Mouse (Mus musculus) CD4-positive naive resting alpha-beta T cell, adult 57 days (primary cell): ENCODE results near the gene Fbxl12. TPM values are rescaled to one million over a fixed set of nuclear protein-coding genes. Genes with fewer than 3 reads are reported as not detected.

Experiments used
- total RNA-seq: library from RNA; stranded (reverse); gene quantifications from one replicate; pipeline ENCODE4 v1.2.4, GENCODE M21; 2023

Gene Fbxl12
- total RNA-seq, result 107 TPM

GRCm38 (mm10) chr9:20644360-20645081, at the start of gene Fbxl12:
Fbxl12 (minus strand) TSS chr9:20644767.

DNA sequence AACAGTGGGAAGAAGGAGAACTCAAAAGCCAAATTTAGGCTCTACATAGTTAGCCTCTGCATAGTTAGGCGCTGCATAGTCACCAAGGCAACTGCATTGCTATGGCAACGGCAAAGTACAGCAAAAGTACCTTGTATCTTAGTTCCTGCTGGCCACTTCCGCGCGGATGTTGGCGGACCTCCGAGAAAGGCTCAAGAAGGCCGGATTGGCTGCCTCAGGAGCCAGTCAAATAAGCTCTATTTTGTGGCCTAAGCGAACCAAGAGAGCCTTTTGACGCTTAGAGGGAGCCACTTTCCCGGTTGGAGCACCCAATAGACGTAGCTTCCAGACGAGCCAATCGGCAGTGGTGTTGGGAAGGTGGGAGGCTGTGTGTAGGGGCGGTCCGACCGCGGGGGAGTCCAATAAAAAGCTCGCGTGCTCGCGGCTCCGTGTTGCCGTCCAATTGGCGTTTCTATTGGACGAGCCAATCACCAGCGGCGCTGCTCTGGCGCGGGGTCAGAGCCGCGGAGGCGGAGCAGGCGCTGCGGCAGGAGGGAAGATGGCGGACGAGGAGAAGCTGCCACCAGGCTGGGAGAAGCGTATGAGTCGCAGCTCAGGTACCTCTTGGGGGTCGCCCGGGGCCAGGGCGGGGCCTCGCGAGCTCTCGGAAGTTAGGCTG, 7.2 kb upstream of the Fbxl12 start, which contains the start of gene Pin1:
Pin1 (plus strand) TSS at position 494 of the 658 bp plus-strand sequence.

DNA sequence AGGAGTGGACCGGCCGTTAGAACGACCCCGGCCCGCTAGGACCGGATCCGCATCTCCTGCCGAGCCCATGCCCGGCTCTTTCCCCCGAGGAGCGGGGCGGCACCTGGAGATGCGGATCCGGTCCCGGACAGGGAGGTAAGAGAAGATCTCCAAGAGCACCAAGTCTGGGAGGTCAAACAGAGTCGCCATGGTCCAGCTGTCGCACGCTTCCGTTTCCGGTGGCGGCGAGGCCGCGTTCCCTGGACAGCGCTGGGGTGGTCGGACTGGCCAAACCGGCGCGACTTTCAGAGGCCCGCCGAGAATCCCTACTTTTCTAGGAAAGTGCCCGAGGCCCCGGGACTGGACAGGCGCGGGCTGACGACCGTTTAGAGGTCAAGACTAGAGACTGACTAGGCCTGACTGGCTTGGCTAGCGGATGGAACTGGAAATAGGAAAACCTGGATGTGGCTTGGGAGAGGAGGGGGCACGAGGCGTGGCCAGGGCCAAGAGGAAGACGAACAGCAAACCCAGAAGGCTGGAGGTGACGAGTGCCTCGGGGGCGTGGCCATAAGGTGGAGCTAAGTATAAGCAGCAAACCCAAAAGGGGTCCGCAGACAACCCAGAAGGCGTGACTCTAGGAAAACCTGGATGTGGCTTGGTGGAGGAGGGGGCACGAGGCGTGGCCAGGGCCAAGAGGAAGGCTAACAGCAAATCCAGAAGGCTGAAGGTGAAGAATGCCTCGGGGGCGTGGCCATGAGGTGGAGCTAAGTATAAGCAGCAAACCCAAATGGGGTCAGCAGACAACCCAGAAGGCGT, 2.3 kb downstream of the Fbxl12 start, which contains the start of gene Ubl5:
Ubl5 (plus strand) TSS at position 778 of the 795 bp plus-strand sequence.

DNA sequence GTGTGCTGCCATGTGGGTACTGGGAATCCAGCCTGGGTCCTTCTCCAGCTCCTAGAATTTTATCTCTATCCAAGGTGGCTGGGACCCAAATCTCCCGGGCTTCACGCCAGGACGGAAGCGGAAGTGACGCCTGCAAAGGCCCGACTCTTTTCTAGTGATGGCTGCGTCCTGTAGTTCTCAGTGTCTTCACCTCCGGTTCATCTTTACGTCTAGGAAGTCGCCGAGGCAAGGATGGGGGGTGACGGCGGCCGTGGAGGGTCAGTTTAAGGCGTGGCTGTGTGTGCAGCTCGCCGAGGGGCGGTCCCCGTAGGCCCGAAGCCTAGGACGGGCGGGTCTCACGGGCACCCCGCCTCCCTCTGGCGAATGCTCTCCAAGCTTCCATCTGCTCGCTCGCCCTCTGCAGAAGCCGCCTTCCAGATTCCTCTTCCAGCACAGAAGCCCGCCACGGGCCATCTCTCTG, 63.4 kb downstream of the Fbxl12 start, which contains the start of gene Zfp846:
Zfp846 (plus strand) TSS at position 117 of the 460 bp plus-strand sequence.

Other genes with a start within 250 kb of the Fbxl12 start
- gene Zfp26, start 184.6 kb downstream of the Fbxl12 start, total RNA-seq, result 39.0 TPM
- gene Zfp426, start 152.0 kb downstream of the Fbxl12 start, total RNA-seq, result 22.4 TPM
- 34.5 TPM for gene Zfp266, start 123.3 kb downstream of the Fbxl12 start, total RNA-seq
- gene Zfp846, start 63.5 kb downstream of the Fbxl12 start, total RNA-seq, result 6.4 TPM
- 344 TPM for gene Ubl5, start 1.9 kb downstream of the Fbxl12 start, total RNA-seq
- gene Pin1, start 7.3 kb upstream of the Fbxl12 start, total RNA-seq, result 20.4 TPM
- gene Olfm2, start 101.6 kb upstream of the Fbxl12 start, total RNA-seq, result not detected
- 0.12 TPM for gene Col5a3, start 170.3 kb upstream of the Fbxl12 start, total RNA-seq
- gene Rdh8, start 173.7 kb upstream of the Fbxl12 start, total RNA-seq, result not detected
- gene A230050P20Rik, start 223.9 kb upstream of the Fbxl12 start, total RNA-seq, result 51.6 TPM
- gene Angptl6, start 235.0 kb upstream of the Fbxl12 start, total RNA-seq, result 2.5 TPM
- 87.1 TPM for gene Ppan, start 243.4 kb upstream of the Fbxl12 start, total RNA-seq